Mouse (Mus musculus) megakaryocyte, embryonic 14.5 days (primary cell): ENCODE measurements around the gene Slc16a11.

Experiments used
- FLI1 ChIP-seq: IDR thresholded peaks from 2 replicates; pipeline ENCODE4 v1.6.1; 2012; ENCODE audit warnings: low read length, inconsistent platforms, mixed read lengths
- GATA1 ChIP-seq: IDR thresholded peaks from 3 replicates; pipeline ENCODE4 v1.6.1; 2012; ENCODE audit warnings: mixed read lengths, low read length, inconsistent platforms, borderline replicate concordance

- TF ChIP-seq GATA1 (no peak), FLI1 (no peak)
Observed at GRCm38 (mm10) chr11:70218741-70219470, 6.4 kb downstream of the Slc16a11 start.
